Mouse (Mus musculus): ENCODE results near the gene Srms. TPM values are rescaled to one million over a fixed set of nuclear protein-coding genes. Genes with fewer than 3 reads are reported as not detected.

Srms gene
- polyA plus RNA-seq, 1 experiment: not detected

- no peaks in the 10 kb centered on the region for H3K27me3 ChIP-seq (ENCODE audit: control insufficient read depth, insufficient read depth, low read length, poor library complexity, severe bottlenecking)
- no peaks in the 10 kb centered on the region for H3K9me3 ChIP-seq (replicated peaks; ENCODE audit: control insufficient read depth, insufficient read depth, low read length, poor library complexity, severe bottlenecking)
- no peaks in the 10 kb centered on the region for H3K36me3 ChIP-seq (ENCODE audit: control insufficient read depth, insufficient read depth, low read length, poor library complexity, severe bottlenecking)
- TF ChIP-seq CTCF (IDR thresholded peaks at IDR 0.05; ENCODE audit: low read depth, low read length) (no peak), POLR2A (IDR thresholded peaks at IDR 0.05; ENCODE audit: insufficient read depth, low read length) (no peak), EP300 (IDR thresholded peaks at IDR 0.05; ENCODE audit: insufficient read depth, low read depth, low read length) (no peak)
- no peak overlapping the region for H3K27ac ChIP-seq (ENCODE audit: insufficient read depth, low read length)
- H3K4me3 ChIP-seq (ENCODE audit: low read depth, low read length): no peak overlapping the region
- H3K4me1 ChIP-seq (ENCODE audit: control insufficient read depth, insufficient read depth, low read length): no peaks in the 10 kb centered on the region
- no peak overlapping the region for H3K9ac ChIP-seq (ENCODE audit: low read depth, poor library complexity, severe bottlenecking)
Measured at GRCm38 (mm10) chr2:181242314-181242665, 29.3 kb upstream of the Srms start.

GRCm38 (mm10) chr2:181241602-181242313 lies 28.8 kb upstream of the Srms start, which contains the start of gene Helz2:
Helz2 (minus strand) TSS chr2:181242027.
- Histone ChIP-seq H3K27ac (ENCODE audit: insufficient read depth, low read length) (no peak within 1 kb of the TSS), H3K9ac (ENCODE audit: low read depth, poor library complexity, severe bottlenecking) (no peak within 1 kb of the TSS), H3K27me3 (ENCODE audit: control insufficient read depth, insufficient read depth, low read length, poor library complexity, severe bottlenecking) (no peaks in the 10 kb centered on the region), H3K9me3 (replicated peaks; ENCODE audit: control insufficient read depth, insufficient read depth, low read length, poor library complexity, severe bottlenecking) (no peaks in the 10 kb centered on the region), H3K36me3 (ENCODE audit: control insufficient read depth, insufficient read depth, low read length, poor library complexity, severe bottlenecking) (no peaks in the 10 kb centered on the region), H3K4me1 (ENCODE audit: control insufficient read depth, insufficient read depth, low read length) (no peaks in the 10 kb centered on the region), H3K4me3 (ENCODE audit: low read depth, low read length) (peak within 1 kb of the TSS; percentile 34)
- TF ChIP-seq CTCF (IDR thresholded peaks at IDR 0.05; ENCODE audit: low read depth, low read length): no peak
- no peak for TF ChIP-seq EP300 (IDR thresholded peaks at IDR 0.05; ENCODE audit: insufficient read depth, low read depth, low read length)
- TF ChIP-seq POLR2A (IDR thresholded peaks at IDR 0.05; ENCODE audit: insufficient read depth, low read length): no peak

DNA sequence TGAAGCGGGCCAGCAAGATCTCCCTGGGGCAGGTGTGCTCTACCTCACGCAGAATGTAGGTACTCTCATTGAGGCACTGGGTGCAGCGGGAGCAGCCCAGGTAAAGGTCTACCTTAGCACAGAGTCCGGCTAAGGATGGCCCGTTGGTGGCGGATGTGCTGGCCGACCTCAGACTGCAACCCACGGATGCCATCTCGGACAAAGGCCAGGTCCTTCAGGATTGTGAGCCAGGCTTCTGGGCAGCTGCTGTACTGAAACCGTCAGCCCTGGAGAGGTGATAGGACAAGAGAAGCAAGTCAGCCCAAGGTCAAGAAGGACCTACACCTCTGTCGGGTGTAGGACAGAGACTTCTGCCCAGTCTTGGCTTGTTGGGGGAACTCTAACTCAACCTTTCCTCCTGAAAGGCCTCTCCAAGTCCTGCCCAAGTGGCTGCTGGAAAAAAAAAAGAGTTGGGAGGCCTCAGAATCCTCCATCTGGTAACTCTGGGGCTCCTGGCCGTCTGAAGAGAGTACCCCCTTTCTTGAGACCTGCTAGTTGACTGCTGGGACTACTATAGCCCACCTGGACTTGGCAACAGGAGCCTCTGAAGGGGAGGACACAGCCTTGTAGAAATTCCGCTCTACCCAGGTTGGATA lies 27.9 kb upstream of the Srms start:
- H3K9ac ChIP-seq (ENCODE audit: low read depth, poor library complexity, severe bottlenecking): no peak overlapping the region
- H3K4me1 ChIP-seq (ENCODE audit: control insufficient read depth, insufficient read depth, low read length): no peaks in the 10 kb centered on the region
- TF ChIP-seq CTCF (IDR thresholded peaks at IDR 0.05; ENCODE audit: low read depth, low read length): no peak
- H3K27ac ChIP-seq (ENCODE audit: insufficient read depth, low read length): no peak overlapping the region
- no peaks in the 10 kb centered on the region for H3K27me3 ChIP-seq (ENCODE audit: control insufficient read depth, insufficient read depth, low read length, poor library complexity, severe bottlenecking)
- H3K9me3 ChIP-seq (replicated peaks; ENCODE audit: control insufficient read depth, insufficient read depth, low read length, poor library complexity, severe bottlenecking): no peaks in the 10 kb centered on the region
- H3K36me3 ChIP-seq (ENCODE audit: control insufficient read depth, insufficient read depth, low read length, poor library complexity, severe bottlenecking): no peaks in the 10 kb centered on the region
- no peak overlapping the region for H3K4me3 ChIP-seq (ENCODE audit: low read depth, low read length)

DNA sequence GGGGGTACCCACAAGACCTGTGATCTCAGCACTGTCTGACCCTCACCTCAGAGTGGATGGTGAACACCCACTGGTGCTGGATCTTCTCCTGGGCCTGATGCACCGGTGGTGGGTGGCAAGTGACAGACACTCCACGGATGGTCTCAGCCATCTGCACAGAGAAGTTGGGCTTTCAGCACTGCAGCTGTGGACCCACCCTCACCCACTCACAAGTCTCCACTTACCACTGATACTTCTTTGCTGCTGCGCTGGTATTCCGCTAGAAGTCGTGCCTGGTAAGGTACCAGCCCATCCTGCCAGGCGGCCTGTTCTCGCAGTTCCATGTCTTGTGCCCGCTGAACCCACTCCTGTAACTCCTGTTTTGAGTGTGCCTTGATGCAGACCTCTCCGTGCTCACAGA lies 26.3 kb upstream of the Srms start:
- H3K4me1 ChIP-seq (ENCODE audit: control insufficient read depth, insufficient read depth, low read length): no peaks in the 10 kb centered on the region
- no peak overlapping the region for H3K27ac ChIP-seq (ENCODE audit: insufficient read depth, low read length)
- H3K36me3 ChIP-seq (ENCODE audit: control insufficient read depth, insufficient read depth, low read length, poor library complexity, severe bottlenecking): no peaks in the 10 kb centered on the region
- no peak overlapping the region for H3K4me3 ChIP-seq (ENCODE audit: low read depth, low read length)
- H3K9ac ChIP-seq (ENCODE audit: low read depth, poor library complexity, severe bottlenecking): no peak overlapping the region
- no peaks in the 10 kb centered on the region for H3K9me3 ChIP-seq (replicated peaks; ENCODE audit: control insufficient read depth, insufficient read depth, low read length, poor library complexity, severe bottlenecking)
- TF ChIP-seq POLR2A (IDR thresholded peaks at IDR 0.05; ENCODE audit: insufficient read depth, low read length) (no peak), EP300 (IDR thresholded peaks at IDR 0.05; ENCODE audit: insufficient read depth, low read depth, low read length) (no peak), CTCF (IDR thresholded peaks at IDR 0.05; ENCODE audit: low read depth, low read length) (no peak)
- no peaks in the 10 kb centered on the region for H3K27me3 ChIP-seq (ENCODE audit: control insufficient read depth, insufficient read depth, low read length, poor library complexity, severe bottlenecking)

- no peak for TF ChIP-seq EP300 (IDR thresholded peaks at IDR 0.05; ENCODE audit: insufficient read depth, low read depth, low read length)
- TF ChIP-seq CTCF (IDR thresholded peaks at IDR 0.05; ENCODE audit: low read depth, low read length): no peak
- TF ChIP-seq POLR2A (IDR thresholded peaks at IDR 0.05; ENCODE audit: insufficient read depth, low read length): no peak
- H3K36me3 ChIP-seq (ENCODE audit: control insufficient read depth, insufficient read depth, low read length, poor library complexity, severe bottlenecking): no peaks in the 10 kb centered on the region
- H3K9ac ChIP-seq (ENCODE audit: low read depth, poor library complexity, severe bottlenecking): no peak overlapping the region
- H3K4me1 ChIP-seq (ENCODE audit: control insufficient read depth, insufficient read depth, low read length): no peaks in the 10 kb centered on the region
- H3K4me3 ChIP-seq (ENCODE audit: low read depth, low read length): no peak overlapping the region
- H3K27ac ChIP-seq (ENCODE audit: insufficient read depth, low read length): no peak overlapping the region
- H3K9me3 ChIP-seq (replicated peaks; ENCODE audit: control insufficient read depth, insufficient read depth, low read length, poor library complexity, severe bottlenecking): no peaks in the 10 kb centered on the region
- H3K27me3 ChIP-seq (ENCODE audit: control insufficient read depth, insufficient read depth, low read length, poor library complexity, severe bottlenecking): no peaks in the 10 kb centered on the region
Measured at GRCm38 (mm10) chr2:181238861-181239260, 25.9 kb upstream of the Srms start.

- H3K9me3 ChIP-seq (replicated peaks; ENCODE audit: control insufficient read depth, insufficient read depth, low read length, poor library complexity, severe bottlenecking): no peaks in the 10 kb centered on the region
- no peak overlapping the region for H3K4me3 ChIP-seq (ENCODE audit: low read depth, low read length)
- no peak for TF ChIP-seq POLR2A (IDR thresholded peaks at IDR 0.05; ENCODE audit: insufficient read depth, low read length)
- no peak for TF ChIP-seq EP300 (IDR thresholded peaks at IDR 0.05; ENCODE audit: insufficient read depth, low read depth, low read length)
- TF ChIP-seq CTCF (IDR thresholded peaks at IDR 0.05; ENCODE audit: low read depth, low read length): no peak
- H3K27ac ChIP-seq (ENCODE audit: insufficient read depth, low read length): no peak overlapping the region
- no peaks in the 10 kb centered on the region for H3K27me3 ChIP-seq (ENCODE audit: control insufficient read depth, insufficient read depth, low read length, poor library complexity, severe bottlenecking)
- no peaks in the 10 kb centered on the region for H3K4me1 ChIP-seq (ENCODE audit: control insufficient read depth, insufficient read depth, low read length)
- H3K36me3 ChIP-seq (ENCODE audit: control insufficient read depth, insufficient read depth, low read length, poor library complexity, severe bottlenecking): no peaks in the 10 kb centered on the region
- H3K9ac ChIP-seq (ENCODE audit: low read depth, poor library complexity, severe bottlenecking): no peak overlapping the region
Measured at GRCm38 (mm10) chr2:181238091-181238610, 25.2 kb upstream of the Srms start.

Measured in ES-Bruce4 (cell line).